Mouse (Mus musculus): ENCODE measurements at regions not wholly inside any gene's neighbourhood (a gene's known extent, or its start where the extent isn't known, plus 50 kb on each side); places are given as distances from the start of the nearest gene placed in this dataset.

- intact Hi-C loops (cut with DNase I), result no loop called here
- no peak for DNase-seq (ENCODE audit: low spot score in 2 of 2)
Measured at GRCm38 (mm10) chr9:41772281-41772902, 351.7 kb downstream of the Sorl1 start.

GRCm38 (mm10) chr9:41771276-41771675, 352.8 kb downstream of the Sorl1 start:
- no peak for DNase-seq (ENCODE audit: low spot score in 2 of 2)
- intact Hi-C loops (cut with DNase I), result no loop called here

- intact Hi-C loops (cut with DNase I), result no loop called here
- DNase-seq (ENCODE audit: low spot score in 2 of 2), result no peak
Measured at GRCm38 (mm10) chr9:41768316-41768715, 355.8 kb downstream of the Sorl1 start.

GRCm38 (mm10) chr9:41766533-41766920, 357.6 kb downstream of the Sorl1 start:
- intact Hi-C loops (cut with DNase I), result no loop called here
- peak; percentile 14 to 23 for DNase-seq (ENCODE audit: low spot score in 2 of 2)

- DNase-seq (ENCODE audit: low spot score in 2 of 2), result no peak
- intact Hi-C loops (cut with DNase I), result no loop called here
Measured at GRCm38 (mm10) chr9:41765816-41766532, 358.1 kb downstream of the Sorl1 start.

- intact Hi-C loops (cut with DNase I), result no loop called here
- no peak for DNase-seq (ENCODE audit: low spot score in 2 of 2)
Measured at GRCm38 (mm10) chr9:41761050-41761576, 363.0 kb downstream of the Sorl1 start.

- DNase-seq (ENCODE audit: low spot score in 2 of 2), result no peak
- intact Hi-C loops (cut with DNase I), result no loop called here
Measured at GRCm38 (mm10) chr9:41754434-41755002, 369.6 kb downstream of the Sorl1 start.

GRCm38 (mm10) chr9:41745979-41746647, 378.0 kb downstream of the Sorl1 start:
- DNase-seq (ENCODE audit: low spot score in 2 of 2), result no peak
- intact Hi-C loops (cut with DNase I), result no loop called here

GRCm38 (mm10) chr9:41741500-41741899, 382.6 kb downstream of the Sorl1 start:
- no peak for DNase-seq (ENCODE audit: low spot score in 2 of 2)
- intact Hi-C loops (cut with DNase I), result no loop called here

- no peak for DNase-seq (ENCODE audit: low spot score in 2 of 2)
- intact Hi-C loops (cut with DNase I), result no loop called here
Measured at GRCm38 (mm10) chr9:41740536-41740935, 383.6 kb downstream of the Sorl1 start.

GRCm38 (mm10) chr9:41737671-41738070, 386.4 kb downstream of the Sorl1 start:
- no peak for DNase-seq (ENCODE audit: low spot score in 2 of 2)
- intact Hi-C loops (cut with DNase I), result loop anchor here (5.0 kb wide), 1 partner anchor 155 kb away; no protein-coding TSS in a partner anchor

- peak in 1 of 2 experiments; percentile 5 for DNase-seq (ENCODE audit: low spot score in 2 of 2)
- intact Hi-C loops (cut with DNase I), result loop anchor here (5.0 kb wide), 1 partner anchor 155 kb away; no protein-coding TSS in a partner anchor
Measured at GRCm38 (mm10) chr9:41736881-41737280, 387.2 kb downstream of the Sorl1 start.

- intact Hi-C loops (cut with DNase I), result loop anchor here (5.0 kb wide), 1 partner anchor 156 kb away; no protein-coding TSS in a partner anchor
- no peak for DNase-seq (ENCODE audit: low spot score in 2 of 2)
Measured at GRCm38 (mm10) chr9:41736234-41736859, 387.8 kb downstream of the Sorl1 start.

GRCm38 (mm10) chr9:41735448-41736233, 388.5 kb downstream of the Sorl1 start:
- intact Hi-C loops (cut with DNase I), result loop anchor here (1.0 to 5.0 kb wide), 3 partner anchors 155 to 216 kb away; no protein-coding TSS in a partner anchor
- peak; percentile 76 to 91 for DNase-seq (ENCODE audit: low spot score in 2 of 2)

GRCm38 (mm10) chr9:41734925-41735447, 389.1 kb downstream of the Sorl1 start:
- DNase-seq (ENCODE audit: low spot score in 2 of 2), result no peak
- intact Hi-C loops (cut with DNase I), result loop anchor here (1.0 to 5.0 kb wide), 3 partner anchors 154 to 216 kb away; no protein-coding TSS in a partner anchor

- no peak for DNase-seq (ENCODE audit: low spot score in 2 of 2)
- intact Hi-C loops (cut with DNase I), result no loop called here
Measured at GRCm38 (mm10) chr9:41721609-41722008, 402.5 kb downstream of the Sorl1 start.

- intact Hi-C loops (cut with DNase I), result no loop called here
- no peak for DNase-seq (ENCODE audit: low spot score in 2 of 2)
Measured at GRCm38 (mm10) chr9:41715231-41715630, 408.9 kb downstream of the Sorl1 start.

- no peak for DNase-seq (ENCODE audit: low spot score in 2 of 2)
- intact Hi-C loops (cut with DNase I), result no loop called here
Measured at GRCm38 (mm10) chr9:41705972-41706371, 418.1 kb downstream of the Sorl1 start.

Measured in left cerebral cortex, postnatal 25 days (tissue).